Comparison of ENCODE assay signal across 8 mouse cellular contexts in genomic region chr13:34162491-34163303, GRCm38 (mm10). TPM values are rescaled to one million over a fixed set of nuclear protein-coding genes. Genes with fewer than 3 reads are reported as not detected.
A peak's percentile ranks its signal among the peaks of the same experiment; 100 is the strongest.
DNase-seq lines count a peak whose midpoint lies in the region; ATAC-seq lines count a peak whose summit lies in the region.

Gene Psmg4 (plus strand): TSS chr13:34162964.

- ATAC-seq in megakaryocyte, adult 5-6 weeks (ENCODE audit: poor library complexity, severe bottlenecking): peak; percentile 98

- DNase-seq in adipocyte (ENCODE audit: low spot score): peak; percentile 94
- DNase-seq in embryo, embryonic 10 days (ENCODE audit: low spot score): peak; percentile 92
- peak; percentile 95 for DNase-seq in gastrocnemius, postnatal 10 days
- DNase-seq in induced T-regulatory cell, adult 2 months (ENCODE audit: low read depth): peak; percentile 97
- DNase-seq in left cerebral cortex, adult 8-10 months (ENCODE audit: low spot score in 2 of 2): peak; percentile 89 to 91
- DNase-seq in right cerebral cortex, adult 18-20 months: peak; percentile 94
- DNase-seq in urinary bladder, adult 2 months (ENCODE audit: low spot score): peak; percentile 83

RNA-seq across cellular contexts. Expression of gene Psmg4, which starts in this region (rescaled TPM):
- total RNA-seq in gastrocnemius, postnatal 10 days (2021): 10 to 100 TPM; 32.2 to 33.2 TPM
- 10 to 100 TPM; 22.1 to 27.2 (median 25.6) TPM for total RNA-seq in left cerebral cortex, adult 8-10 months (2022)
- total RNA-seq in megakaryocyte, adult 5-6 weeks (2015): 54.0 and 59.5 TPM in 2 replicates
- total RNA-seq in megakaryocyte, adult 5-6 weeks (2017): 182 TPM in 2 replicates
- polyA plus RNA-seq in urinary bladder, adult 2 months (2012; rRNA removed): 61.5 and 69.2 TPM in 2 replicates

Comparison
In these comparisons a context has a peak if more than half of its experiments do, and no peak if none do; other contexts are left out.
1. Peak in every context shown above with its lines: DNase-seq and ATAC-seq.